Mouse (Mus musculus) olfactory bulb, adult 2 months (tissue): ENCODE data around the gene Pcdh15.

Source experiments
- CTCF ChIP-seq: fragments of 200-500 bp; IDR thresholded peaks from 2 replicates; pipeline ENCODE4 v1.5.1; 2012; ENCODE audit warnings: low read depth, mild to moderate bottlenecking, low read length, moderate library complexity; ENCODE audit not compliant: insufficient read depth
- POLR2A ChIP-seq: fragments of 200-500 bp; IDR thresholded peaks from 2 replicates; pipeline ENCODE4 v1.6.1; 2012; ENCODE audit warnings: mild to moderate bottlenecking, low read depth, low read length, moderate library complexity; ENCODE audit not compliant: insufficient read depth

- TF ChIP-seq CTCF: no peak
- TF ChIP-seq POLR2A: no peak
These were observed 724.1 kb downstream of the Pcdh15 start for GRCm38 (mm10) chr10:73823214-73823613.
